Mouse (Mus musculus) embryonic facial prominence, embryonic 13.5 days (tissue): ENCODE measurements around the gene Gm5065. TPM values are rescaled to one million over a fixed set of nuclear protein-coding genes. Genes with fewer than 3 reads are reported as not detected.

Source experiments
- ATAC-seq: fragments of 200-750 bp; cut with Nextera tagmentation; 2 replicates; pipeline ENCODE4 v1.8.0; 2017; ENCODE audit warnings: low read depth; ENCODE audit not compliant: insufficient number of reproducible peaks, insufficient read depth, low FRiP score, low TSS enrichment
- H3K27ac ChIP-seq: fragments of 300-500 bp; sonication (generic); 2 replicates; pipeline ENCODE4 v1.5.1; 2015; ENCODE audit warnings: moderate library complexity, mild to moderate bottlenecking, inconsistent platforms
- H3K27me3 ChIP-seq: fragments of 300-500 bp; sonication (generic); 2 replicates; pipeline ENCODE4 v1.6.1; 2015; ENCODE audit warnings: mild to moderate bottlenecking, inconsistent platforms
- H3K36me3 ChIP-seq: fragments of 300-500 bp; sonication (generic); 2 replicates; pipeline ENCODE4 v1.6.1; 2015; ENCODE audit warnings: mild to moderate bottlenecking, inconsistent platforms
- H3K4me1 ChIP-seq: fragments of 300-500 bp; sonication (generic); 2 replicates; pipeline ENCODE4 v1.6.1; 2015; ENCODE audit warnings: inconsistent platforms
- H3K4me2 ChIP-seq: fragments of 300-500 bp; sonication (generic); 2 replicates; pipeline ENCODE4 v1.6.1; 2015; ENCODE audit warnings: moderate library complexity, mild to moderate bottlenecking, inconsistent platforms
- H3K4me3 ChIP-seq: fragments of 300-500 bp; sonication (generic); 2 replicates; pipeline ENCODE4 v1.5.1; 2015; ENCODE audit warnings: mild to moderate bottlenecking, inconsistent platforms
- H3K9ac ChIP-seq: fragments of 300-500 bp; sonication (generic); 2 replicates; pipeline ENCODE4 v1.6.1; 2015; ENCODE audit warnings: mild to moderate bottlenecking, inconsistent platforms
- H3K9me3 ChIP-seq: fragments of 300-500 bp; sonication (generic); 2 replicates; pipeline ENCODE4 v1.6.1; 2016; ENCODE audit warnings: inconsistent platforms
- WGBS: fragments of 180-500 bp; shearing (Covaris S2); methylation state at CpG from one replicate; pipeline ENCODE4 v1.1.7; 2015; ENCODE audit warnings: mixed read lengths; 5-methylcytosine and 5-hydroxymethylcytosine counted together
- polyA plus RNA-seq: library from polyadenylated mRNA; unstranded; fragments of >200 nt; fragmentation: Nextera tagmentation; extraction: Ambion mirVana; gene quantifications from 2 replicates; pipeline ENCODE4 v1.2.1, GENCODE M21; 2015

Gene Gm5065
- polyA plus RNA-seq = not detected in 2 replicates

GRCm38 (mm10) chr7:5350237-5350636 lies at the start of gene Gm5065:
TSS of gene Gm5065 (plus strand) at chr7:5350537.
- no peaks in the 10 kb centered on the region for H3K27me3 ChIP-seq
- WGBS = 77% methylated on average over 1 of the region's 1 CpGs
- H3K9me3 ChIP-seq = peaks cover 26% of the 10 kb centered on the region
- no peak within 1 kb of the TSS for H3K27ac ChIP-seq
- no peaks in the 10 kb centered on the region for H3K4me1 ChIP-seq
- no peaks in the 10 kb centered on the region for H3K36me3 ChIP-seq
- no peak within 1 kb of the TSS for H3K4me3 ChIP-seq
- H3K9ac ChIP-seq = no peak within 1 kb of the TSS
- H3K4me2 ChIP-seq = no peak within 1 kb of the TSS
- no peak for ATAC-seq

- no peaks in the 10 kb centered on the region for H3K27me3 ChIP-seq
- H3K27ac ChIP-seq = no peak overlapping the region
- H3K4me2 ChIP-seq = no peak overlapping the region
- ATAC-seq = no peak
- WGBS = 75% methylated on average over 1 of the region's 1 CpGs
- H3K9me3 ChIP-seq = peaks cover 24% of the 10 kb centered on the region
- H3K4me3 ChIP-seq = no peak overlapping the region
- no peaks in the 10 kb centered on the region for H3K36me3 ChIP-seq
- no peaks in the 10 kb centered on the region for H3K4me1 ChIP-seq
- no peak overlapping the region for H3K9ac ChIP-seq
Observed at GRCm38 (mm10) chr7:5327511-5327910, 22.8 kb upstream of the Gm5065 start.

DNA sequence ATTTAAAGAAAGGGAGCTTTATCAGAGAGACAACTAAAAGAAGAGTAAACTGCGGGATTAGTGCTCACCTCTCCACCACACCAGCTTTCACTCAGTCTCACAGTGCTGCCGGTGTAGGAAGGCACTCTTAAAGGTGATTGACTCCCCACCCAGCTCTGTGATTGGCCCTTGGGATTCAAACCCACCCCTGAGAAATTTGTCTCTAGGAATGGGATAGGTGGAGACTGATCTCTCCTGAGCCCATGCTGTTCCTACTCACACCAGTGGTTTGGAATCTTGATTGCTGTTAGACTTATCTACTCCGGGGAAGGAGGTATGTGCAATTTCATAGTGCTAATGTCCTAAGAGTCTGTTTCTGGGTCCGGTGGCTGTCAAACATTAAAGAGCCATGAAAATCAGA lies 598 bp downstream of the Gm5065 start, which contains the start of gene Nlrp2:
Gene Nlrp2, minus strand, starts transcription at position 101 of the 400 bp plus-strand sequence.
- ATAC-seq = no peak
- Histone ChIP-seq H3K9me3 (peaks cover 22% of the 10 kb centered on the region), H3K36me3 (no peaks in the 10 kb centered on the region), H3K27ac (no peak within 1 kb of the TSS), H3K9ac (no peak within 1 kb of the TSS), H3K4me2 (no peak within 1 kb of the TSS), H3K4me3 (no peak within 1 kb of the TSS), H3K27me3 (no peaks in the 10 kb centered on the region), H3K4me1 (no peaks in the 10 kb centered on the region)
- WGBS = 86% methylated on average over 4 of the region's 4 CpGs

DNA sequence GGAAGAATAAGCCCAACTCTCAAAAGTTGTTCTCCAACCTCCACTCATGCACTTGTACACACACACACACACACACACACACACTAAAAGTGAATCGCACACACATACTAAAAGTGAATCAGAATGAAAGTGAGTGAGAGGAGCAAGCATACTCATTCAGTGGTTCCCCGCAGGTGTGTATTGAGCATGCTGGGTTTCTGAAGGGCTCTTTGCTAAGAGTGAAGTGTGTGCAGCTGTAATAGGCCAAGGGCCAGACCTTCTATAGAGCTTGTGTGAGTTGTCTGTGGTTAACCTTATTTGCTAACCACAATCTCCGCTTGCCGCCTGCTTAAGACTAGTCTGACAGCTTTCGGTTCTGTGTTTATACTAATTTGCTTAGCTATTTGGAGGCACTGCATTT lies 13.3 kb downstream of the Gm5065 start:
- Histone ChIP-seq H3K27ac (no peak overlapping the region), H3K4me3 (no peak overlapping the region), H3K27me3 (no peaks in the 10 kb centered on the region), H3K36me3 (no peaks in the 10 kb centered on the region), H3K9ac (no peak overlapping the region), H3K4me1 (no peaks in the 10 kb centered on the region), H3K9me3 (peaks cover 35% of the 10 kb centered on the region), H3K4me2 (no peak overlapping the region)
- 94% methylated on average over 5 of the region's 5 CpGs for WGBS
- no peak for ATAC-seq

DNA sequence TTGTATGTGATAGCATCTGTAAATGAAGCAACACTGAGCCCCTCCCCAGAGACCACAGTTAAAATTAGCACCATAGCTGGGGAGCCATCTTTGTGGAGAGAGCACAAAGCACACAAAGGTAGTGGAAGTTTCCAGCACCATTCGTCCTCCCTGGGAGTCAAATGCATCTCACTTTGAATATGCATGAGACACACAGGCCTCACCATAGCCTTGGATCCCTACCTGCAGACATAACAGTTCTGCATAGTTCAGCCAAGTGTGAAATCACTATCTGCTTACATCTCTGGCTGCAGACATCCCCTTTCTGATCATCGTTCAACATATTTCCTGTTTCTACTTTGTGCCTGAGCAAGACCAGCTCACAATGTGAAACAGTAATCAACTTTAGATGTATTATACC lies 16.4 kb downstream of the Gm5065 start:
- ATAC-seq = no peak
- H3K9me3 ChIP-seq = peaks cover 27% of the 10 kb centered on the region
- 79% methylated on average over 2 of the region's 2 CpGs for WGBS

DNA sequence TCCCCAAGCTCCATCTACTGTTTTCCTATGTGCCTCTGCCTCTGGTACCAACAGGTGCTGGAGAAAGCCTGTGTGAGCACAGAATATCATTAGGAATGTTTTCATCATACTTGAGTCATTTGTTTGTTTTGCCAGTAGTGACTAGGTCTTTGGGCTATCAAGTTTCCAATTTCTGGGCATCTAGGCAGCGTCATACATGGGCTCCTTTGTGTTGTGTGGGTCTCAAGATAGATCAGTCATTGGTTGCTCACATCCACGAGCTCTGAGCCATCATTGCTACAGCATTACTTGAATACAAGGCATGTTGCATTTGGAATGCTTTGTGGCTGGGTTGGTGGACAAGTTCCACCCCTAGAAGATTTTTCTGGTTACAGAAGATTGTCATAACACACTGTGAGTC lies 55.9 kb downstream of the Gm5065 start:
- H3K4me2 ChIP-seq = no peak overlapping the region
- no peak overlapping the region for H3K27ac ChIP-seq
- 41% methylated on average over 2 of the region's 2 CpGs for WGBS
- H3K9ac ChIP-seq = no peak overlapping the region
- H3K27me3 ChIP-seq = no peaks in the 10 kb centered on the region
- no peak for ATAC-seq
- H3K36me3 ChIP-seq = no peaks in the 10 kb centered on the region
- peaks cover 18% of the 10 kb centered on the region; the same call in 1 of the 2 replicates for H3K9me3 ChIP-seq
- H3K4me1 ChIP-seq = no peaks in the 10 kb centered on the region
- no peak overlapping the region for H3K4me3 ChIP-seq

More for the DNA sequence above, 16.4 kb downstream of the Gm5065 start:
- Histone ChIP-seq H3K27ac (no peak overlapping the region), H3K27me3 (no peaks in the 10 kb centered on the region), H3K4me1 (no peaks in the 10 kb centered on the region), H3K4me3 (no peak overlapping the region), H3K9ac (no peak overlapping the region), H3K36me3 (no peaks in the 10 kb centered on the region), H3K4me2 (no peak overlapping the region)

Other genes starting within 250 kb of the Gm5065 start
- not detected in 2 replicates for gene Rfpl4, start 233.6 kb upstream of the Gm5065 start, polyA plus RNA-seq
- gene Rasl2-9, start 224.6 kb upstream of the Gm5065 start, polyA plus RNA-seq = 0.35 and 0.80 TPM in 2 replicates
- gene Vmn1r55, start 200.9 kb upstream of the Gm5065 start, polyA plus RNA-seq = 0.03 TPM in 1 of 2 replicates, not detected in the other
- not detected in 2 replicates for gene Vmn1r56, start 153.8 kb upstream of the Gm5065 start, polyA plus RNA-seq
- not detected in 2 replicates for gene Vmn1r57, start 132.0 kb upstream of the Gm5065 start, polyA plus RNA-seq
- not detected in 2 replicates for gene Nlrp2, start 498 bp downstream of the Gm5065 start, polyA plus RNA-seq
- not detected in 2 replicates for gene Vmn1r58, start 62.9 kb downstream of the Gm5065 start, polyA plus RNA-seq
- not detected in 2 replicates for gene Vmn1r59, start 106.2 kb downstream of the Gm5065 start, polyA plus RNA-seq
- not detected in 2 replicates for gene Vmn2r28, start 143.4 kb downstream of the Gm5065 start, polyA plus RNA-seq
- gene Vmn1r60, start 196.8 kb downstream of the Gm5065 start, polyA plus RNA-seq = not detected in 2 replicates